In the genomic region with DNA sequence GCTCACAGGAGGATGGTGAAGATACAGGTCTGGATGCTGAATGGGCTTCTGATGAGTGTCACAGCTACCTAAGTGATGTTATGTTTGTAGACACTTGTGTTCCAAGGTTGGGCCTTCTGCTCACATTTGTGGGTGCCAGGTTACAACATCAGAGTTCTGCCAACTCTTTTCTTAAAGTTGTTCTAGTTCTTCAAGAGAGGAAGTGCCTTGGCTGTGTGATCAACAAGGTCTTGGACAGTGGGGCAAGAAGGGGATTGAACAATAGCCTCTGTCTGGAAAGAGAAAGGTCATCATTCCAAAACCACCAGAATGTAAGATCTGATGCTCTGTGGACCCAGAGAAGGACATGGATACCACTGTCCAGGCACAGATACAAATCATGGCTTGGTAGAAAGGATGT, we compare ENCODE assay signal across 19 mouse cellular contexts.
"Had no signal": no experiment of that assay in that cellular context is flagged by ENCODE, and none has a peak within 500 bp of the region (broad histone marks: within the 10 kb centered on the region; RNA-seq: fewer than 3 reads in every experiment).

No protein-coding gene starts in this region.

- ATAC-seq: midbrain, embryonic 13.5 days; midbrain, embryonic 15.5 days had no signal

- H3K27ac ChIP-seq: liver, embryonic 13.5 days; liver, embryonic 15.5 days; midbrain, embryonic 10.5 days; midbrain, embryonic 13.5 days; midbrain, embryonic 15.5 days; neural tube, embryonic 13.5 days; neural tube, embryonic 15.5 days had no signal

- DNase-seq: liver, embryonic 13.5 days; lung, postnatal 14 days; lung, postnatal 4 days; retina, postnatal 1 day; right cerebral cortex, adult 18-20 months; right cerebral cortex, postnatal 25 days; right cerebral cortex, postnatal 4 days; spleen, adult 18-20 months; thymus, adult 18-20 months; thymus, postnatal 14 days; thymus, postnatal 36 days had no signal

- H3K9ac ChIP-seq: liver, embryonic 13.5 days; liver, embryonic 15.5 days; lung, embryonic 14.5 days; midbrain, embryonic 13.5 days; midbrain, embryonic 15.5 days; neural tube, embryonic 13.5 days; neural tube, embryonic 15.5 days had no signal

- H3K4me2 ChIP-seq: liver, embryonic 13.5 days; liver, embryonic 15.5 days; lung, embryonic 14.5 days; midbrain, embryonic 13.5 days; midbrain, embryonic 15.5 days; neural tube, embryonic 13.5 days; neural tube, embryonic 15.5 days had no signal

- H3K36me3 ChIP-seq: liver, embryonic 13.5 days; liver, embryonic 15.5 days; midbrain, embryonic 10.5 days; midbrain, embryonic 13.5 days; midbrain, embryonic 15.5 days; neural tube, embryonic 13.5 days; neural tube, embryonic 15.5 days had no signal

- H3K4me3 ChIP-seq: liver, embryonic 13.5 days; liver, embryonic 15.5 days; midbrain, embryonic 10.5 days; midbrain, embryonic 13.5 days; midbrain, embryonic 15.5 days; myocyte; neural tube, embryonic 13.5 days; neural tube, embryonic 15.5 days had no signal

- H3K27me3 ChIP-seq: liver, embryonic 13.5 days; liver, embryonic 15.5 days; midbrain, embryonic 13.5 days; midbrain, embryonic 15.5 days; neural tube, embryonic 13.5 days; neural tube, embryonic 15.5 days had no signal

- H3K9me3 ChIP-seq: liver, embryonic 13.5 days; liver, embryonic 15.5 days; midbrain, embryonic 10.5 days; midbrain, embryonic 13.5 days; midbrain, embryonic 15.5 days; neural tube, embryonic 13.5 days; neural tube, embryonic 15.5 days had no signal

- H3K4me1 ChIP-seq: midbrain, embryonic 13.5 days; midbrain, embryonic 15.5 days; neural tube, embryonic 13.5 days; neural tube, embryonic 15.5 days had no signal
